Mouse (Mus musculus) CH12.LX (cell line): ENCODE measurements at regions not wholly inside any gene's neighbourhood (a gene's known extent, or its start where the extent isn't known, plus 50 kb on each side); places are given as distances from the start of the nearest gene placed in this dataset.

Source experiments
- DNase-seq: peaks from one replicate; pipeline ENCODE4 v3.0.0-alpha.2; 2013; ENCODE audit errors: extremely low read depth
- H3K27ac ChIP-seq: 2 replicates; pipeline ENCODE4 v1.5.1; 2012; ENCODE audit warnings: low read depth, mild to moderate bottlenecking, control low read depth, moderate library complexity; ENCODE audit not compliant: insufficient read depth
- H3K27me3 ChIP-seq: replicated peaks from 2 replicates; pipeline ENCODE3; 2012; ENCODE audit warnings: inconsistent platforms
- H3K36me3 ChIP-seq, 2 experiments: replicated peaks in 1 of 2; 2 replicates each; pipeline versions ENCODE3 to v1.6.1; 2012; ENCODE audit warnings: inconsistent platforms in 1 of 2, low read length in 1 of 2, mild to moderate bottlenecking in 1 of 2, mixed read lengths in 1 of 2, moderate library complexity in 1 of 2; ENCODE audit not compliant: control insufficient read depth in 1 of 2, insufficient read depth in 1 of 2
- H3K4me1 ChIP-seq, 2 experiments: 2 replicates each; pipeline ENCODE4 v1.6.1; 2012; ENCODE audit warnings: inconsistent platforms in 1 of 2, moderate library complexity in 1 of 2; ENCODE audit not compliant: insufficient read depth in 2 of 2, control insufficient read depth in 1 of 2
- H3K4me2 ChIP-seq: 2 replicates; pipeline ENCODE4 v1.6.1; 2012; ENCODE audit warnings: low read depth, mild to moderate bottlenecking, control low read depth; ENCODE audit not compliant: poor library complexity, insufficient read depth, severe bottlenecking
- H3K4me3 ChIP-seq, 3 experiments: fragments of 150-350 bp in 1 of 3; sonication (generic) in 1 of 3; replicated peaks in 1 of 3; 2 replicates each; pipeline versions ENCODE3 to v1.5.1; 2011 to 2012; ENCODE audit warnings: low read depth in 2 of 3, low read length in 2 of 3, mild to moderate bottlenecking in 2 of 3, moderate library complexity in 2 of 3, control low read depth in 1 of 3, improper control_type of control experiment in 1 of 3, inconsistent platforms in 1 of 3, mixed read lengths in 1 of 3; ENCODE audit not compliant: poor library complexity in 1 of 3
- H3K79me2 ChIP-seq: replicated peaks from 2 replicates; pipeline ENCODE4 v1.6.1; 2012; ENCODE audit warnings: mild to moderate bottlenecking, moderate library complexity; ENCODE audit not compliant: control insufficient read depth, poor library complexity, insufficient read depth, severe bottlenecking; ENCODE audit errors: extremely low read depth
- H3K9ac ChIP-seq: 2 replicates; pipeline ENCODE4 v1.6.1; 2012; ENCODE audit warnings: low read depth, mild to moderate bottlenecking, control low read depth, moderate library complexity; ENCODE audit not compliant: insufficient read depth
- H3K9me3 ChIP-seq: replicated peaks from 2 replicates; pipeline ENCODE3; 2012; ENCODE audit warnings: low read length, inconsistent platforms, mixed read lengths
- CTCF ChIP-seq, 2 experiments: IDR thresholded peaks in 1 of 2; conservative IDR thresholded peaks in 1 of 2; 2 replicates each; pipeline ENCODE4 v1.5.1; 2011 to 2012; ENCODE audit warnings: low read depth in 2 of 2, low read length in 2 of 2, improper control_type of control experiment in 1 of 2, inconsistent platforms in 1 of 2, mild to moderate bottlenecking in 1 of 2, moderate library complexity in 1 of 2
- E2F4 ChIP-seq: IDR thresholded peaks from 2 replicates; pipeline ENCODE4 v1.6.1; 2011; ENCODE audit warnings: low read depth, low read length, improper control_type of control experiment; ENCODE audit not compliant: insufficient replicate concordance
- EP300 ChIP-seq: IDR thresholded peaks from 2 replicates; pipeline ENCODE4 v1.6.1; 2011; ENCODE audit warnings: low read length, improper control_type of control experiment
- GABPA ChIP-seq: IDR thresholded peaks from 2 replicates; pipeline ENCODE4 v1.6.1; 2012; ENCODE audit warnings: low read depth, low read length, improper control_type of control experiment, inconsistent platforms; ENCODE audit not compliant: insufficient replicate concordance
- HCFC1 ChIP-seq: IDR thresholded peaks from 2 replicates; pipeline ENCODE4 v1.6.1; 2012; ENCODE audit warnings: low read depth, mild to moderate bottlenecking, inconsistent platforms, low read length, improper control_type of control experiment
- IRF4 ChIP-seq: IDR thresholded peaks from 2 replicates; pipeline ENCODE4 v1.6.1; 2014; ENCODE audit warnings: low read depth, mild to moderate bottlenecking, inconsistent platforms, low read length, improper control_type of control experiment
- JUND ChIP-seq: conservative IDR thresholded peaks from 2 replicates; pipeline ENCODE4 v1.6.1; 2011; ENCODE audit warnings: low read depth, low read length, improper control_type of control experiment
- MAFK ChIP-seq: IDR thresholded peaks from 2 replicates; pipeline ENCODE4 v1.6.1; 2011; ENCODE audit warnings: low read length, improper control_type of control experiment; ENCODE audit not compliant: insufficient replicate concordance
- MAX ChIP-seq: IDR thresholded peaks from 2 replicates; pipeline ENCODE4 v1.6.1; 2011; ENCODE audit warnings: low read length, improper control_type of control experiment
- MEF2A ChIP-seq: IDR thresholded peaks from 2 replicates; pipeline ENCODE4 v1.6.1; 2014; ENCODE audit warnings: low read depth, mild to moderate bottlenecking, inconsistent platforms, low read length, improper control_type of control experiment, borderline replicate concordance
- NRF1 ChIP-seq: IDR thresholded peaks from 2 replicates; pipeline ENCODE4 v1.6.1; 2014; ENCODE audit warnings: low read depth, mild to moderate bottlenecking, inconsistent platforms, low read length, improper control_type of control experiment, moderate library complexity
- POLR2AphosphoS2 ChIP-seq: IDR thresholded peaks from 2 replicates; pipeline ENCODE4 v1.6.1; 2011; ENCODE audit warnings: low read depth, low read length, improper control_type of control experiment
- RAD21 ChIP-seq: IDR thresholded peaks from 2 replicates; pipeline ENCODE4 v1.6.1; 2011; ENCODE audit warnings: low read depth, mild to moderate bottlenecking, low read length, improper control_type of control experiment, moderate library complexity
- SIN3A ChIP-seq: IDR thresholded peaks from 2 replicates; pipeline ENCODE4 v1.6.1; 2012; ENCODE audit warnings: low read length, improper control_type of control experiment, inconsistent platforms
- TBP ChIP-seq: conservative IDR thresholded peaks from 2 replicates; pipeline ENCODE4 v1.6.1; 2011; ENCODE audit warnings: low read depth, low read length, improper control_type of control experiment
- USF1 ChIP-seq: IDR thresholded peaks from 2 replicates; pipeline ENCODE4 v1.6.1; 2014; ENCODE audit warnings: low read depth, mild to moderate bottlenecking, inconsistent platforms, low read length, improper control_type of control experiment
- USF2 ChIP-seq: conservative IDR thresholded peaks from 2 replicates; pipeline ENCODE4 v1.6.1; 2011; ENCODE audit warnings: low read depth, low read length, improper control_type of control experiment
- dilution Hi-C: fragments of 300-500 bp; cut with MboI; formaldehyde crosslinking; loops from 2 replicates; pipeline ENCODE4 v1.14.3; 2020; ENCODE audit warnings: low sequenced_read_pairs; ENCODE audit not compliant: extremely low pct_unique_long_range_greater_than_20kb, extremely low pct_ligation_motif_present
- in situ Hi-C: fragments of 300-500 bp; cut with MboI; formaldehyde crosslinking; loops from 3 replicates; pipeline ENCODE4 v1.14.3; 2019; ENCODE audit warnings: low sequenced_read_pairs, low pct_ligation_motif_present, low pct_unique_long_range_greater_than_20kb, mixed read lengths

DNA sequence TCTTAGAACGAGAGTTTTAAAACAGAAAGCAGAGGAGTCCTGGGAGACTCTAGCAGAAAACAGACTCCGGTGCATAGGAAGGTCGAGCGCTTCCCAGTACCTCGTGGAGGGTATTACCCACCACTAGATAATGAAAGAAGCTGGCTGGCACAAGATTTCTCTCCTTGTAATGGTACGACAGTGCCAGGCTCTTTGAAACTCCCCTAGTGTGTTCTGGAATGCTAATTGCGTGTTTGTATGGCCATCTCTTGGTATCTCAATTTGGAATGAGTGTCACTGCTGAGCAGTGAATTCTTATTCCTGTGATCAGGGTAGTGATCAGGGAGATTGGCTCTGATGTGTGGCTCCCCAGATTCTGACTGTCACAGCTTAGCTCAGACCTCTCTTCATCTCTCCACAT is 158.8 kb upstream of the Arrdc4 start:
- Histone ChIP-seq H3K79me2 (no peaks in the 10 kb centered on the region), H3K27me3 (no peaks in the 10 kb centered on the region), H3K4me2 (no peak overlapping the region), H3K9me3 (peaks cover 70% of the 10 kb centered on the region)
- DNase-seq: no peak
- in situ Hi-C loops: no loop called here
- TF ChIP-seq HCFC1 (no peak), NRF1 (no peak), USF2 (no peak), IRF4 (no peak), MAX (no peak), USF1 (no peak), MAFK (no peak)
- TF ChIP-seq, all 38 proteins: peak for 0
- no peak overlapping the region for H3K27ac ChIP-seq
- no peaks in the 10 kb centered on the region for H3K36me3 ChIP-seq
- dilution Hi-C loops: no loop called here
- no peak overlapping the region for H3K9ac ChIP-seq
- no peak overlapping the region for H3K4me3 ChIP-seq
- no peaks in the 10 kb centered on the region for H3K4me1 ChIP-seq

DNA sequence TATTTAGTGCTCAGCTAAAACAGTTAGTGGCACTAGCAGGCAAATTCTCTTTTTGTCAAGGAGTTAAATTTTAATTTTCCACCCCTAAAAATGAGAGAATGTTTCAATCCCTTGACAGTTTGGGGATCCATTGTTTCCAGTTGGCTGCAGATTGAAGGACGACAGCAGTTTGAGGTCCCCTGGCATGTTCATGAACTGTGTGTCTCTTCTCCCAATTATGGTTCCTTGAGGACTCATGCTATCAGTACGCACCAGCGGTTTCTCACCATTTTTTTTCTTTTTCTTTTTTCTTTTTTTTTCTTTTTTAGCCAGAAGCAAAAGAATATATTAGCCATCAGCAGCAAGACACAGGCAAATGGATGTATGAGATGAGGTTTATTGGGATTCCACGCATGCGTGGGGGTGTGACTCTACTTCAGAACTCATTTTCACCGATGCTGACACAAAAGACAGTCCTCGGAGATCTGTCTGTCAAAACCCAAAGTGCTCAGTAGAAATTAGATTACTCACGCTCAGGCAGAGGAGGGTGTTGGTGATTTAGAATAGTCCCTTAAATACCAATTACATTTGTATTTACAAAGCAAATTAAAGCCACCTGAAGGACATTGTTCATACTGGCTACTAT is 157.8 kb upstream of the Arrdc4 start:
- Histone ChIP-seq H3K79me2 (no peaks in the 10 kb centered on the region), H3K4me1 (no peaks in the 10 kb centered on the region), H3K4me2 (no peak overlapping the region)
- in situ Hi-C loops: no loop called here
- DNase-seq: no peak
- TF ChIP-seq EP300 (no peak), E2F4 (no peak), POLR2AphosphoS2 (no peak), HCFC1 (no peak), MAX (no peak), MAFK (no peak), USF2 (no peak), GABPA (no peak), MEF2A (no peak), JUND (no peak), TBP (no peak), RAD21 (no peak), CTCF (conservative IDR thresholded peaks at IDR 0.05 in 1 of 2, IDR thresholded peaks at IDR 0.05 in 1 of 2; ENCODE audit: low read depth in 2 of 2, low read length in 2 of 2) (no peak), SIN3A (no peak)
- TF ChIP-seq, all 38 proteins: peak for 0
- Histone ChIP-seq H3K36me3 (no peaks in the 10 kb centered on the region), H3K4me3 (no peak overlapping the region), H3K9me3 (peaks cover 66% of the 10 kb centered on the region), H3K9ac (no peak overlapping the region), H3K27me3 (no peaks in the 10 kb centered on the region), H3K27ac (no peak overlapping the region)
- dilution Hi-C loops: no loop called here
